Mouse (Mus musculus) lung, postnatal 36 days (tissue): Measurements from ENCODE around the gene Vmn1r57.
"Not testable (repeated sequence)": the region's sequence is repeated elsewhere in the genome, so short reads cannot be mapped to it uniquely, and the experiment has no call there.

Source experiments
- DNase-seq: peaks from one replicate; pipeline ENCODE4 v3.0.0; 2022; ENCODE audit warnings: mixed read lengths

The Vmn1r57 gene

GRCm38 (mm10) chr7:5218193-5218592 is at the start of gene Vmn1r57:
Gene Vmn1r57 (plus strand): TSS chr7:5218493.
- not testable (repeated sequence) for DNase-seq

- not testable (repeated sequence) for DNase-seq
Observed at GRCm38 (mm10) chr7:5196647-5197046, 21.6 kb upstream of the Vmn1r57 start, which contains the start of gene Vmn1r56. Gene Vmn1r56 (minus strand): TSS chr7:5196747.

- DNase-seq = no peak
Observed at GRCm38 (mm10) chr7:5263051-5263450, 44.8 kb downstream of the Vmn1r57 start.
